Mouse (Mus musculus) stomach, postnatal 0 days (tissue): ENCODE measurements at regions not wholly inside any gene's neighbourhood (a gene's known extent, or its start where the extent isn't known, plus 50 kb on each side); places are given as distances from the start of the nearest gene placed in this dataset.

ENCODE experiments used
- CTCF ChIP-seq: IDR thresholded peaks from 2 replicates; pipeline ENCODE4 v1.5.1; 2016; ENCODE audit warnings: antibody characterized with exemption, low read depth, mild to moderate bottlenecking, moderate library complexity
- EP300 ChIP-seq: optimal IDR thresholded peaks from 2 replicates; pipeline ENCODE3; 2016; ENCODE audit warnings: antibody characterized with exemption

- no peak for TF ChIP-seq EP300
- TF ChIP-seq CTCF: no peak
These were observed 58.6 kb downstream of the Isg20 start for GRCm38 (mm10) chr7:78971644-78972313.
